Mouse (Mus musculus) kidney, embryonic 14.5 days (tissue): ENCODE measurements around the gene Prpf18. TPM values are rescaled to one million over a fixed set of nuclear protein-coding genes. Genes with fewer than 3 reads are reported as not detected.
A peak's percentile ranks its signal among the peaks of the same experiment; 100 is the strongest.

ENCODE experiments used
- ATAC-seq: fragments of 200-750 bp; cut with Nextera tagmentation; 2 replicates; pipeline ENCODE4 v1.8.0; 2017; ENCODE audit warnings: moderate number of reproducible peaks, mild to moderate bottlenecking, moderate TSS enrichment, moderate library complexity; ENCODE audit not compliant: low FRiP score, low TSS enrichment
- H3K27ac ChIP-seq: fragments of 300-500 bp; sonication (generic); 2 replicates; pipeline ENCODE4 v1.5.1; 2014; ENCODE audit warnings: low read depth, mild to moderate bottlenecking, low read length, moderate library complexity, mixed read lengths
- H3K27me3 ChIP-seq: fragments of 300-500 bp; sonication (generic); 2 replicates; pipeline ENCODE4 v1.6.1; 2014; ENCODE audit warnings: mild to moderate bottlenecking, low read length; ENCODE audit not compliant: control insufficient read depth, insufficient read depth
- H3K36me3 ChIP-seq: fragments of 300-500 bp; sonication (generic); 2 replicates; pipeline ENCODE4 v1.6.1; 2014; ENCODE audit warnings: low read length, mixed read lengths; ENCODE audit not compliant: control insufficient read depth, insufficient read depth
- H3K4me1 ChIP-seq: fragments of 300-500 bp; sonication (generic); 2 replicates; pipeline ENCODE4 v1.6.1; 2014; ENCODE audit warnings: low read length, mixed read lengths; ENCODE audit not compliant: control insufficient read depth, insufficient read depth
- H3K4me2 ChIP-seq: fragments of 300-500 bp; sonication (generic); replicated peaks from 2 replicates; pipeline ENCODE4 v1.6.1; 2014; ENCODE audit warnings: low read depth, mild to moderate bottlenecking, low read length
- H3K4me3 ChIP-seq: fragments of 300-500 bp; sonication (generic); 2 replicates; pipeline ENCODE4 v1.5.1; 2014; ENCODE audit warnings: mild to moderate bottlenecking, low read length
- H3K9ac ChIP-seq: fragments of 300-500 bp; sonication (generic); 2 replicates; pipeline ENCODE4 v1.6.1; 2014; ENCODE audit warnings: low read depth, mild to moderate bottlenecking, low read length, moderate library complexity
- H3K9me3 ChIP-seq: fragments of 300-500 bp; sonication (generic); 2 replicates; pipeline ENCODE4 v1.6.1; 2016; ENCODE audit warnings: low read length; ENCODE audit not compliant: control insufficient read depth
- WGBS: fragments of 180-500 bp; shearing (Covaris S2); extraction: QIAGEN DNeasy Blood & Tissue Kit; methylation state at CpG from one replicate; pipeline ENCODE4 v1.1.7; 2014; 5-methylcytosine and 5-hydroxymethylcytosine counted together
- polyA plus RNA-seq: library from polyadenylated mRNA; unstranded; fragments of >200 nt; fragmentation: Nextera tagmentation; extraction: Ambion mirVana; gene quantifications from 2 replicates; pipeline ENCODE4 v1.2.1, GENCODE M21; 2014

Gene Prpf18
- 20.4 and 38.8 TPM in 2 replicates for polyA plus RNA-seq

- H3K4me1 ChIP-seq, result peaks cover 5% of the 10 kb centered on the region
- peak; percentile 92; the same call in 1 of the 2 replicates for ATAC-seq
- peak within 1 kb of the TSS; percentile 43; the same call in 1 of the 2 replicates for H3K27ac ChIP-seq
- no peaks in the 10 kb centered on the region for H3K27me3 ChIP-seq
- H3K4me2 ChIP-seq, result peak within 1 kb of the TSS; percentile 71
- H3K9me3 ChIP-seq, result no peaks in the 10 kb centered on the region
- H3K9ac ChIP-seq, result peak within 1 kb of the TSS; percentile 79
- WGBS, result 2% methylated on average over 40 of the region's 40 CpGs
- peak within 1 kb of the TSS; percentile 66 for H3K4me3 ChIP-seq
- H3K36me3 ChIP-seq, result peaks cover 9% of the 10 kb centered on the region; the same call in 1 of the 2 replicates
Measured at GRCm38 (mm10) chr2:4651500-4652285, at the start of gene Prpf18. Prpf18 (minus strand) TSS chr2:4652113.

DNA sequence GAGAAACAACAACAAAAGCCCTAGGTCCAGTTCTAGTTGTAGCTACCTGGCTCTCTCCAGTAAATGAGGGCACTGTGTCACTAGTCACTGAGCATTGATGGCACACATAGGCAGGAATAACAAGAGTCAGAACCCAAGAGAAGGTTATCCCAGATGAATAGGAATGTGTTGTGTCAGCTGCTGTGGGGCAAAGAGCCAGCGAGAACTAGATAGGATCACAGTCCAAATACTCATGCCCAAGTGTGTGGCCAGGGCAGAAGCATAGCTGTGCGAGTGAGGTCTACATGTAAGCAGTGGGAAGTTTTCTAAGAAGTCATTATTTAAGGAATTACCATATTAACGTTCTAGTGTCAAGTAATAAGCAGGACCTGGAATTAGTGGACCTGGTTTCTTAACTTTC is 28.0 kb upstream of the Prpf18 start:
- H3K27ac ChIP-seq, result no peak overlapping the region
- no peaks in the 10 kb centered on the region for H3K4me1 ChIP-seq
- H3K4me2 ChIP-seq, result no peak overlapping the region
- ATAC-seq, result no peak
- H3K9ac ChIP-seq, result no peak overlapping the region
- H3K4me3 ChIP-seq, result no peak overlapping the region
- H3K9me3 ChIP-seq, result no peaks in the 10 kb centered on the region
- 79% methylated on average over 3 of the region's 3 CpGs for WGBS
- no peaks in the 10 kb centered on the region for H3K36me3 ChIP-seq
- H3K27me3 ChIP-seq, result no peaks in the 10 kb centered on the region

DNA sequence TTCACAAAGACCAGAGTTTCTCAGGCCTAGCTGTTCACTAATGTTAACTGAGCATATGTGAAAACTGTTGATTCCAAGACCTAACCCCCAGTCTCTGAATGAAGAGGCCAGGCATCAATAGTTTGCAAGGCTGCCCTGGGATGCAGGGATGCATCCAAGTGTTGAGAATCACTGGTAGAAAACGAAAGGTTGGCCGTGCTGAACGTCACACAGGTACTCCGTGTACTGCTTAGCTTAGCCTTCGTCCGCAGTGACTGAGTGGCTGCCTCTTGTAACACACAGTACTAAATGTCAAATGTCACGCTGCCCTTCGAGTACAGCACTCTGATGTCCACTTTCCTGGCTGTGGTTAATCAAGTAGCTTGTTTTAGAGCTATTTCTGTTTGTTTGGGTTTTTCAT is 19.7 kb upstream of the Prpf18 start:
- no peak overlapping the region for H3K4me2 ChIP-seq
- H3K4me3 ChIP-seq, result no peak overlapping the region
- H3K27ac ChIP-seq, result no peak overlapping the region
- H3K27me3 ChIP-seq, result no peaks in the 10 kb centered on the region
- H3K4me1 ChIP-seq, result no peaks in the 10 kb centered on the region
- H3K9ac ChIP-seq, result no peak overlapping the region
- no peaks in the 10 kb centered on the region for H3K9me3 ChIP-seq
- ATAC-seq, result no peak
- H3K36me3 ChIP-seq, result no peaks in the 10 kb centered on the region
- 80% methylated on average over 8 of the region's 8 CpGs for WGBS

DNA sequence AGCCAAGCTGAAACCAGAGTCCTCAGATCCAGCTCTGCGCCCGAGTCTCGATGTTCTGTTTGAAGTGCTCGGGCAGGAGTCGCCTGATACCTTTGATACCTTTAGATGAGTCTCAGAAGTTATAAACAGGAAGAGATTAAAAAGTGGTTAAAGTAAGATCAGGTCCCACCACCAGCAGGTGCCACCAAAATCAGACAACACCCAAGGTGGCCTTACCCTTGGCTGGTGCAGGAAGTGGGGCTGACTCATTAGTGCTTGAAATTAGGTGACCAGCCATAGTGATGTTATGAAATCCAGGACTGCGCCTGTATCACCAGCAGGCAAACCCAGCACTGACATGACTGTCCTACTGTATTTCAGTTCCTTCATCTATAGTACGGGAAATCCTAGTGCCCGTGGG is 17.8 kb upstream of the Prpf18 start:
- H3K4me1 ChIP-seq, result no peaks in the 10 kb centered on the region
- no peak overlapping the region for H3K4me3 ChIP-seq
- no peaks in the 10 kb centered on the region for H3K9me3 ChIP-seq
- 81% methylated on average over 8 of the region's 8 CpGs for WGBS
- no peak overlapping the region for H3K9ac ChIP-seq
- H3K36me3 ChIP-seq, result no peaks in the 10 kb centered on the region
- no peak overlapping the region for H3K27ac ChIP-seq
- H3K4me2 ChIP-seq, result no peak overlapping the region
- ATAC-seq, result no peak
- H3K27me3 ChIP-seq, result no peaks in the 10 kb centered on the region

DNA sequence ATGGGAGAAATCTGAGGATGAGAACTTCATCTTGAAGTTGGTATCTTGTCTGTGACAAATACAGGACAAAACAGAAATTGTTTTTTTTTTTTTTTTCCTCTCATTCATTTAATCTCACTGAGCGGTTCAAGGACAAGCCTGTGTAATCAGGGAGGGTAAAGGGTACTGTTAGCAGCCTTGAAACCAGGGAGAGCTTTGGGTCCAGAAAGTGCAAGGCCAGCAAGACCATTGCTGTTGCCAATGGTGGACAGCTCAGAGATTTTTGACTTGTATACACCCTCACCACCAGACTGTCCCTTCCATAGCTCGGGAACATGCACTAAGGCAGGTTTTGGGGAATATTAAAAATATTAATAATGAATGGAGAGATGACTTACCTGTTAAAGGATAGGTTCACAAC is 16.7 kb upstream of the Prpf18 start:
- WGBS, result 84% methylated on average over 2 of the region's 2 CpGs
- H3K4me2 ChIP-seq, result no peak overlapping the region
- H3K4me1 ChIP-seq, result no peaks in the 10 kb centered on the region
- ATAC-seq, result no peak
- H3K27me3 ChIP-seq, result no peaks in the 10 kb centered on the region
- H3K36me3 ChIP-seq, result no peaks in the 10 kb centered on the region
- no peak overlapping the region for H3K9ac ChIP-seq
- H3K4me3 ChIP-seq, result no peak overlapping the region
- H3K27ac ChIP-seq, result no peak overlapping the region
- no peaks in the 10 kb centered on the region for H3K9me3 ChIP-seq

GRCm38 (mm10) chr2:4660677-4661076 is 8.8 kb upstream of the Prpf18 start:
- no peak overlapping the region for H3K27ac ChIP-seq
- H3K36me3 ChIP-seq, result no peaks in the 10 kb centered on the region
- H3K4me3 ChIP-seq, result no peak overlapping the region
- H3K9ac ChIP-seq, result no peak overlapping the region
- H3K4me2 ChIP-seq, result no peak overlapping the region
- 84% methylated on average over 2 of the region's 2 CpGs for WGBS
- H3K4me1 ChIP-seq, result no peaks in the 10 kb centered on the region
- no peak for ATAC-seq
- no peaks in the 10 kb centered on the region for H3K9me3 ChIP-seq
- H3K27me3 ChIP-seq, result no peaks in the 10 kb centered on the region

DNA sequence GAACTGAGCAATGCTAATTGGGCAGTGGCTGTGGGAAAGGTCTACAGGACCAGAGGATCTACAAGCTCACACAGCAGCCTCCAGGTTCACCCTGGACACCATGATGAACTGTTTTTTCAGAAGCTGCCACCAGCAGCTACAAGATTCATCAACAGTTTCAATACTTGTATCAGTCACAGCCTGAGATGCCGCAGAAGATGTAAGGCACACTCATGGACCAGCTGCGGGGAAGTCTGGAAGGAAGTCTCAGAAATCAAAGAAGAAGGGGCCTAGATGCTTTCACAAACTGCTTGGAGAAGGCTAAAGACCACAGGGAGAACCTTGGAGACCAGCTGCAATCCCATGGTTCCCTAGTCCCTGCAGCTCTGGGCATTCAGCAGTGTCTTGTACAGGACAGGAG is 2.3 kb downstream of the Prpf18 start:
- Histone ChIP-seq H3K9me3 (no peaks in the 10 kb centered on the region), H3K36me3 (peaks cover 24% of the 10 kb centered on the region; the same call in 1 of the 2 replicates), H3K4me1 (peaks cover 5% of the 10 kb centered on the region), H3K9ac (no peak overlapping the region), H3K4me3 (no peak overlapping the region), H3K27me3 (no peaks in the 10 kb centered on the region), H3K4me2 (no peak overlapping the region), H3K27ac (no peak overlapping the region)
- WGBS, result 95% methylated on average over 2 of the region's 2 CpGs
- no peak for ATAC-seq

GRCm38 (mm10) chr2:4648094-4648493 is 3.8 kb downstream of the Prpf18 start:
- no peaks in the 10 kb centered on the region for H3K9me3 ChIP-seq
- no peak for ATAC-seq
- no peak overlapping the region for H3K4me3 ChIP-seq
- peaks cover 5% of the 10 kb centered on the region for H3K4me1 ChIP-seq
- H3K27ac ChIP-seq, result no peak overlapping the region
- WGBS, result 92% methylated on average over 4 of the region's 4 CpGs
- no peak overlapping the region for H3K4me2 ChIP-seq
- H3K36me3 ChIP-seq, result peaks cover 30% of the 10 kb centered on the region
- no peak overlapping the region for H3K9ac ChIP-seq
- no peaks in the 10 kb centered on the region for H3K27me3 ChIP-seq

GRCm38 (mm10) chr2:4645066-4645465 is 6.8 kb downstream of the Prpf18 start:
- WGBS, result 85% methylated on average over 4 of the region's 4 CpGs
- no peaks in the 10 kb centered on the region for H3K9me3 ChIP-seq
- no peak overlapping the region for H3K9ac ChIP-seq
- no peak overlapping the region for H3K27ac ChIP-seq
- no peak overlapping the region for H3K4me3 ChIP-seq
- H3K4me1 ChIP-seq, result no peaks in the 10 kb centered on the region
- no peaks in the 10 kb centered on the region for H3K27me3 ChIP-seq
- H3K36me3 ChIP-seq, result peaks cover 48% of the 10 kb centered on the region
- H3K4me2 ChIP-seq, result no peak overlapping the region
- ATAC-seq, result no peak
